Mouse (Mus musculus) brain, embryonic 14.5 days (tissue): ENCODE measurements around the gene Gosr1. TPM values are rescaled to one million over a fixed set of nuclear protein-coding genes. Genes with fewer than 3 reads are reported as not detected.
"Not testable (repeated sequence)": the region's sequence is repeated elsewhere in the genome, so short reads cannot be mapped to it uniquely, and the experiment has no call there.

Experiments
- DNase-seq: peaks from one replicate; pipeline ENCODE4 v3.0.0-alpha.2; 2011; ENCODE audit warnings: low read depth
- CTCF ChIP-seq: fragments of 200-500 bp; IDR thresholded peaks from 2 replicates; pipeline ENCODE4 v1.5.1; 2012; ENCODE audit warnings: inconsistent platforms, mild to moderate bottlenecking, moderate library complexity, borderline replicate concordance; ENCODE audit not compliant: insufficient read depth, insufficient read length; ENCODE audit errors: extremely low read depth
- POLR2A ChIP-seq: fragments of 200-500 bp; IDR thresholded peaks from 2 replicates; pipeline ENCODE4 v1.6.1; 2012; ENCODE audit warnings: mild to moderate bottlenecking, inconsistent platforms, borderline replicate concordance; ENCODE audit not compliant: poor library complexity, insufficient read depth, insufficient read length, severe bottlenecking; ENCODE audit errors: extremely low read depth
- polyA plus RNA-seq: library from polyadenylated mRNA; depleted of rRNA; stranded (reverse); fragments of >200 nt; gene quantifications from 2 replicates; pipeline ENCODE4 v1.2.3, GENCODE M21; 2012; rRNA removed

Gene Gosr1
- polyA plus RNA-seq, 1 experiment = 27.0 TPM

DNA sequence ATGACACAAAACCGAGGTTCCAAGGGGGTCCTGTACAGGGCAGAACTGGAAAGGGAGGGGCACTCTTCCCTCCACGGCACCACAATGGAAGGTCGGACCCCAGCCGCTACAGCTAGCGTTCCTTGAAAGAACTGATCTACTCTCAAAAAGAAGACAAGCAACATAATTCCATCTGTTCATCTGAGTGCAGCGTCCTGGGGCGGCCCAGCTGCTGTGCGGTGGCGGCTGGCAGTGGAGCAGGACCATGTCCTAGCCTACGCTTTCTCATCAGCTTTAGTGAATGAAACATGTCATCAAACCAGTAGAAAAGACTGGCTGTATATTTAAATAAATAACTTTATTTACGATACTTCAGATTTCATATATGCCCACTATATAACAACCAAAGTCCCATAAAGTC is 35.3 kb downstream of the Gosr1 start:
- DNase-seq = peak; percentile 5
- no peak for TF ChIP-seq CTCF
- TF ChIP-seq POLR2A = no peak

DNA sequence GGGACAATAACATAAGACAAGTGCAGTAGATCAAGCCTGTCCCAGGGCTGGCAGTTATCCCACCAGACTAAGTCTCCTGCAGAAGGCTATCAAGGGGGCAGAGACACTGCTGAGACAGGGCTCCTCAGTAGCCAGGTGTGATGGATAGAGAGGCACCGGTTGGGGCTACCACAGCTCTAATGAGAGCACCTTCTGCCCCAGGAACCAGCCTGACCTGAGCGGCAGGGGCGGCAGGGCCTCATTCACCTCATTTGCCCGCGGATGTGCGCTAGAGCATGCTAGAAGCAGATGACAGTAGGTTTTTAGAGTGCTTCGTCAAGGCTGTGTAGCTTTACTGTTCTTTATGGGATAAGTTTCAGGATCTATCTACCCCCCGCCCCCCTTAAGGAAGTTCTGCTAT is 39.5 kb downstream of the Gosr1 start:
- TF ChIP-seq POLR2A = no peak
- TF ChIP-seq CTCF = no peak
- no peak for DNase-seq

DNA sequence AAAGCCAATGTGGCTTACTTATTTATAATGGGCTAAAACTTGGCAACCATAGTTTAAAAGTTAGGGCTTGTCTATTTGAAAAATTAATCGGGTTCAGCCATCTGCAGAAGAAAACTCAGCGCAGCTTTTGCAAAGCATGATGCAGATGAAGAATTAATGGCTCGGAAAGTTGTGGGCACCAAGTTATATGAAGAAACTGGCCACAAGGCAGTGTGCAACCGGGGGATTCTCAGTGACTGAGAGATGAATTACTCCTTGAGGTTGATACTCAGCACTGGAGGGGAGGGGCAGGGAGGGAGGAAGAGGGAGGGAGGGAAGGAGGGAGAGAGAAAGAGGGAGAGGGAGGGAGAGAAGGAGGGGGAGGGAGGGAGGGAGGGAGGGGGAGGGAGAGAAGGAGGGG is 46.4 kb downstream of the Gosr1 start:
- DNase-seq = no peak
- TF ChIP-seq CTCF (no peak), POLR2A (no peak)

DNA sequence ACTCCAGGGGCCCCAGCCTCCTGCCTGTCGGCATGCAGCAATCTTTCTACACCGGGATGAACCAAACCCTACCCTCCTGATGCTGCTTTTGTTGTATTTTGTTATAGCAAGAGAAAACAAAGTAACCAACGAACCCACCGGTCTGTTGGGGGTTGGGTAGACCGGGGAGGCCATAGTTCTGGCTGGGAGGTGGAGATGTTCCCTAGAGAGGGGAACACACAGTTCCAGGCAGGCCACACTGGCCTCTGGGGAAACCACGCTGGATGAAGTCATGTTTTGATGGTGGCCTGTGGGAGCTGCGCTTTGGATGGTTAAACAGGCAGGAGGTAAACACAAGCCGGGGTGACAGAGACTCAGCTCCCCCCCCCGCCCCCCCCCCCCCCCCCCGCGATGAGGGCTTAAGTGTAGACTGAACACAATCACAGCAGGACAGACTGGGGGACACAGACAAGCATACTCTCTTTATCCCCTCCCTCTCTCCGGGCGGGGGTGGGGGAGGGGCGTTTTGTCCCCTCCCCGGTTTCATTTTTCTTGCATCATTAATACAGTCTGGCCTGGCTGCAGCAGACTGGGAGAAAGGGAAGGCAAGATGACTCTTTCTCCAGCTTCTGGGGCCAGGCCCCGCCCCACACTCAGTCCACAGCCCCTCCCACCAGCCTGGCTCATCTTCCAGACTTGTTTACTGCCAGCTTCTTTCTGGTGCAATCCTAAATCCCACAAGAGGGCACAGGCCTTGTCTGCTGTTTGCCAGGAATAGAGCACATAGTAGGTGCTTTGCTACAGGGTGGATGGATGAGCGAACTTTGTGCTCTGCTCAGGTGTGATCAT is 53.5 kb downstream of the Gosr1 start:
- peak; percentile 52 for DNase-seq

DNA sequence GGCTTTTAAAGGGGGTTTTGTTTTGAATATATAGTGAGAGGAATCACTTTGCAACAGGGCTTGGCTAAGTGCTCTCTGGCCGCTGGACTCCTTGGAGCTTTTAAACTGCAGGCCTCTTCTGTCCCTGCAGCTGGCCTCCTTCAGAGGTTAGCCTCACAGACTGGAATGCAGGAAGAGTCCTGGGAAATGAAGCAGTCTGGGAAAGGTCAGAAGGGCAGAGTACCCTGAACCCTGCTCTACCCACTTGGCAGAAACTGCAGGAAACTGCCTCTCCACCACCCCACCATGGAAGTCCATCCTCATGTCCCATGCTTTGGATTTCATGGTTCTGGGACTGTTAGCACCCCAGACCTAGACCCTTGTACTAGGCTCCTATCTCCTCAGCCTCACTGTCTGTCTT is 54.5 kb downstream of the Gosr1 start:
- TF ChIP-seq POLR2A = no peak
- TF ChIP-seq CTCF = no peak

More for the DNA sequence above, 53.5 kb downstream of the Gosr1 start:
- TF ChIP-seq CTCF (no peak), POLR2A (no peak)

DNA sequence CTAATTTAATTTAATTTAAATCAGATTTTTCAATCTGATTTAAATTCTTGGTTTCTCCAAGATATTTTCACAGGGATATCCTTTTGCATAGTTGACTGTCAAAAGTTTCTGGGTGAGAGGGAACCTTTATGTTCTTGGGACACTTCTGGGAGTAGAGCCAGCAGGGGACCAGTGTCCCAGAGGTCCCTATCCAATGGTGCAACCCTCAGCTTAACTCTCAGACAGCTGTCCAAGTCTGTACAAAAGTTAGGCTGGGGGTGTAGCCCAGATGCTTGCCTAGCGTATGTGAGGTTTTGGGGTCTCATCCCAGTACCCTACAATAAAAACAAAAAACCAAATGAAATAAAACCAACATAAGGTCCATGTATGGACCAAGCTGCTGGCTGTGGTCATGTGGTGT is 55.3 kb downstream of the Gosr1 start:
- no peak for DNase-seq
- TF ChIP-seq CTCF (no peak), POLR2A (no peak)

More for the DNA sequence above, 54.5 kb downstream of the Gosr1 start:
- no peak for DNase-seq

DNA sequence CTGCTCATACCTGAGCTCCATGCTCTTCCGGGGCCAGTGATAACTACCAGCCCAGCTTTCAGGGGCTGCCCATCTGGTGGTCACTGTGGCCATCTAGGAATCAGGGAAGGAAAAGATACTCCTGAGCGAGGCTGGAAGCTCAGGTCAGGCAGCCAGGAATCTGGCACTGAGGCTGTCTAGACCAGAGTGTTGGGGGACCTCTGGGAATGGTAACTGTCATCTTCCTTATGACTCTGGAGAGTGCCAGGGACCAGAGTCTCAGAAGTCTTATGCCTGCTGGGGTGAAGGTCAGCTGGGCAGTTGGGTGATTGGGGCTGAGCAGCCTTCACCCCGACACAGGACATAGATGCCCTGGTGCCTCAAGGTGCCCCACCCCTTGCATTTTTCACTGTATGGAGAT is 55.7 kb downstream of the Gosr1 start:
- DNase-seq = no peak
- TF ChIP-seq CTCF = no peak
- no peak for TF ChIP-seq POLR2A

DNA sequence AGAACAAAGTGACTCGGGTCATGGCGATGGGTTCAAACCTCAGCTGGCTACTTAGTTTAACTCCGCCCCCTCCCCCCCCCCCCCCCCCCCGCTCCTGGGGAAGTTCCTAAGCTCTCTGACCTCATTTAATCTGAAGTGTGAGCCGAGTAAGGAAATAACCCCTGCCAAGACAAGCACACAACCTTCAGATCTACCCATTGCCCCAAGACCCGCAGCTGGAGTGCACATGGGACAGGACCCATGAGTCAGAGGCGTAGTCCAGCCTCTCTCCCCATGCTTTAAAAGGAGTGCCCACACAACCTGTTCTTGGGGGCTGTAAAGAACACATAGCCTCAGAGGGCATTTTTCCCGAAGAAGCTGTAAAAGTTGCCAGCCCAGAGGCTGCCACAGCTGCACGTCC is 63.8 kb downstream of the Gosr1 start:
- DNase-seq = no peak
- TF ChIP-seq CTCF = no peak
- TF ChIP-seq POLR2A = no peak

DNA sequence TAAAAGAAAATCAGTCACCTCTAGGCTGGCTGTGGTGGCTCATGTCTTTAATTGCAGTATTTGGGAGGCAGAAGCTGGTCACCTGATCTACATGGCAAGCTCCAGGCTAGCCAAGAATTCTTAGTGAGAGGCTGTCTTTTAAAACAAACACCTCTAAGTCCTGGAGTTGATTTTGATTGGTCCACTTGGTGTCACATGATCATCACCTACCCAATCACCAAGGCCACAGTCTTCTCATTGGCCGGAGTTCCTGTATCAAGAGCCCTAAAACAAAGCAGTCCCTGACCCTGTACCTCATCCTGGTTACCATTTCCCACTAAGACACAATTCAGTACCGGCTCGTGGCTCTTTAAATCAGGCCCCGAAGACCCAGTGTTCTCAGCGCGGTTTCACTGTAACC is 67.6 kb downstream of the Gosr1 start:
- peak; percentile 33 for DNase-seq
- TF ChIP-seq CTCF (no peak), POLR2A (no peak)

DNA sequence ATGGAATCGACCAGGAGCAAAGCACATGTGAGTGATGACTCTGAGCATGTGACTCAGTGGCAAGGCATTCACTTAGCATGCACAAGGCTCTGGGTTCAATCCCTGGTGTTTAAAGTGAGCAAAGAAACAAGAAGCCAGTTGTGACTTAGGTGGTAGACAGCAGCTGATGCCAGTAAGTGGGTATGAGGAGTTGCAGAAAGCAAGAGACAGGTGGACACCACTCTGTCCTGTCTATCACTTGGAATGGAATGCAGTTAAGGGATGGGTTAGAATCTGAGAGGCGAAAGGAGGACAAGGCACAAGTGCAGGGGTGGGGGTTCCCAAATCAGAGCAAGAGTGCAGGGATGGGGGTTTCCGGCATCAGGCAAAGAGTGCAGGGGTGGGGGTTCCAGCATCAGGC is 71.3 kb downstream of the Gosr1 start:
- no peak for DNase-seq
- TF ChIP-seq CTCF (no peak), POLR2A (no peak)

DNA sequence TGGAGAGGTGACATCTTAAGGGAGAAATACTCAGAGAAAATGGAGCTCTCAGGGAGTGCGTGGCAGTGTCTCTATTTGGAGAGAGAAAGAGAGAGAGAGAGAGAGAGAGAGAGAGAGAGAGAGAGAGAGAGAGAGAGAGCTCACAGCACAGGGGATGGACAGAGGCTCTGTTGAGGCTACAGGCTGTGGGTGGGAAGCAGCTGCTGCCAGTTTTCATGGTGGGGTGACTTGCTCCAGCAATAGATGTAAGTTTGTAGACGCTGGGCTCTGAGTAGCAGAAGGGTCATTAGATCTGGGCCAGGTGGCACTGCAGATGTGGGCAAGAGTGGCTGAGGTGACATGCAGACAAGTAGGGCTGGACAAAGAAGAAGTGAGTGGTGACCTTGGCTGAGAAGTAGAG is 77.8 kb downstream of the Gosr1 start:
- no peak for DNase-seq
- TF ChIP-seq CTCF (no peak), POLR2A (no peak)

DNA sequence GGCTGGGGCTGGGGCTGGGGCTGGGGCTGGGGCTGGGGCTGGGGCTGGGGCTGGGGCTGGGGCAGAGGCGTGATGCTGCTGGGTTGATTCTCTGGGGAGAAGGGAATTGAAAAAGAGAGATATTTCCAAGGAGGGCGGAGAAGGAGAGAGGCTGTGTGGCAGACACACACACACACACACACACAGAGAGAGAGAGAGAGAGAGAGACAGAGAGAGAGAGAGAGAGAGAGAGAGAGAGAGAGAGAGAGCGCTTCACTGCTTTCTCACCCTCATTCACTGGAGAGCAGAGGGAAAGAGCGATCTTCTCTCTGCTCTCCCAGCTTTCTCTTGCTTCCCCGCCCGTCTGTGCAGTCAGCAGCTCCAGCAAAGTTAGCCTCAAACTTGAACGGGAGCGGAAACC is 83.9 kb downstream of the Gosr1 start, which contains the start of gene Trarg1:
TSS of gene Trarg1 (plus strand) at position 301 of the 400 bp plus-strand sequence.
- not testable (repeated sequence) for DNase-seq

Other genes starting within 250 kb of the Gosr1 start
- gene Abr, start 141.3 kb downstream of the Gosr1 start, polyA plus RNA-seq = 210 and 215 TPM in 2 replicates
- 0.37 and 0.64 TPM in 2 replicates for gene Bhlha9, start 91.1 kb downstream of the Gosr1 start, polyA plus RNA-seq
- 0.10 and 0.14 TPM in 2 replicates for gene Trarg1, start 83.8 kb downstream of the Gosr1 start, polyA plus RNA-seq
- gene Cpd, start 83.4 kb upstream of the Gosr1 start, polyA plus RNA-seq = 15.4 and 19.2 TPM in 2 replicates
- 0.05 TPM in 1 of 2 replicates, not detected in the other for gene Tmigd1, start 138.6 kb upstream of the Gosr1 start, polyA plus RNA-seq
- gene Blmh, start 161.2 kb upstream of the Gosr1 start, polyA plus RNA-seq = 42.6 and 64.5 TPM in 2 replicates
- 5.6 and 9.4 TPM in 2 replicates for gene Slc6a4, start 235.0 kb upstream of the Gosr1 start, polyA plus RNA-seq